In genomic region chr19:5838136-5838891, GRCm38 (mm10) we compare ENCODE assay signal across 12 mouse cellular contexts. TPM values are rescaled to one million over a fixed set of nuclear protein-coding genes. Genes with fewer than 3 reads are reported as not detected.
A peak's percentile ranks its signal among the peaks of the same experiment; 100 is the strongest.
DNase-seq lines count a peak whose midpoint lies in the region; ATAC-seq and TF ChIP-seq lines count a peak whose summit lies in the region.
"Had no signal": no experiment of that assay in that cellular context is flagged by ENCODE, and none has a peak within 500 bp of the region (broad histone marks: within the 10 kb centered on the region; RNA-seq: fewer than 3 reads in every experiment).

No protein-coding gene starts in this region.

- TF ChIP-seq CTCF in stomach, postnatal 0 days (IDR thresholded peaks at IDR 0.05; ENCODE audit: low read depth) = no peak

- no peak for ATAC-seq in heart, embryonic 15.5 days (replicated peaks; ENCODE audit: insufficient number of reproducible peaks, insufficient read depth, low FRiP score, low read depth)
- no peak for ATAC-seq in megakaryocyte, adult 5-6 weeks (ENCODE audit: poor library complexity, severe bottlenecking)
- no peak for ATAC-seq in stomach, postnatal 0 days (ENCODE audit: low FRiP score, low TSS enrichment)
- ATAC-seq in frontal cortex, adult (ENCODE audit: low TSS enrichment) = no peak

- WGBS in heart, embryonic 15.5 days = 79% methylated on average over 12 of the region's 12 CpGs
- 69% methylated on average over 12 of the region's 12 CpGs for WGBS in stomach, postnatal 0 days

- no peaks in the 10 kb centered on the region for H3K36me3 ChIP-seq in heart, embryonic 15.5 days
- H3K36me3 ChIP-seq in megakaryocyte, embryonic 14.5 days (replicated peaks; ENCODE audit: low read length) = peaks cover 95% of the 10 kb centered on the region
- H3K36me3 ChIP-seq in stomach, postnatal 0 days (ENCODE audit: control insufficient read depth, insufficient read depth, low read length) = no peaks in the 10 kb centered on the region
- H3K36me3 ChIP-seq: hindbrain, embryonic 13.5 days; midbrain, embryonic 12.5 days had no signal

- peaks cover 52% of the 10 kb centered on the region for H3K4me1 ChIP-seq in heart, embryonic 15.5 days (replicated peaks)
- peaks cover 92% of the 10 kb centered on the region for H3K4me1 ChIP-seq in megakaryocyte, embryonic 14.5 days
- no peaks in the 10 kb centered on the region for H3K4me1 ChIP-seq in stomach, postnatal 0 days (replicated peaks; ENCODE audit: control insufficient read depth, insufficient read depth)

- DNase-seq in heart, adult 8-10 months (ENCODE audit: low spot score) = no peak
- DNase-seq in adrenal gland, postnatal 10 days = peak; percentile 28
- peak; percentile 36 for DNase-seq in stomach, postnatal 0 days (ENCODE audit: low spot score)
- no peak for DNase-seq in cerebellum, adult 18-20 months
- DNase-seq: cerebellum, adult 8-10 months had no signal

- TF ChIP-seq EP300 in stomach, postnatal 0 days (optimal IDR thresholded peaks at IDR 0.05) = no peak

- no peaks in the 10 kb centered on the region for H3K27me3 ChIP-seq in heart, embryonic 15.5 days
- no peaks in the 10 kb centered on the region for H3K27me3 ChIP-seq in megakaryocyte, embryonic 14.5 days (replicated peaks)
- no peaks in the 10 kb centered on the region for H3K27me3 ChIP-seq in stomach, postnatal 0 days (ENCODE audit: control insufficient read depth, insufficient read depth, low read length)
- H3K27me3 ChIP-seq: hindbrain, embryonic 13.5 days; midbrain, embryonic 12.5 days had no signal

- no peak overlapping the region for H3K9ac ChIP-seq in heart, embryonic 15.5 days
- H3K9ac ChIP-seq in stomach, postnatal 0 days (ENCODE audit: low read length) = peak overlapping the region; percentile 19; the same call in 1 of the 2 replicates
- H3K9ac ChIP-seq: hindbrain, embryonic 13.5 days; midbrain, embryonic 12.5 days had no signal

- H3K4me3 ChIP-seq in heart, embryonic 15.5 days = no peak overlapping the region
- H3K4me3 ChIP-seq in megakaryocyte, embryonic 14.5 days (replicated peaks) = peak overlapping the region; percentile 83
- no peak overlapping the region for H3K4me3 ChIP-seq in stomach, postnatal 0 days (ENCODE audit: low read depth, low read length)
- H3K4me3 ChIP-seq: hindbrain, embryonic 13.5 days; midbrain, embryonic 12.5 days had no signal

- H3K4me2 ChIP-seq in heart, embryonic 15.5 days = no peak overlapping the region
- no peak overlapping the region for H3K4me2 ChIP-seq in stomach, postnatal 0 days (replicated peaks; ENCODE audit: low read depth)
- H3K4me2 ChIP-seq: hindbrain, embryonic 13.5 days; liver, embryonic 11.5 days; midbrain, embryonic 12.5 days had no signal

- H3K9me3 ChIP-seq in heart, embryonic 15.5 days (replicated peaks) = no peaks in the 10 kb centered on the region
- no peaks in the 10 kb centered on the region for H3K9me3 ChIP-seq in megakaryocyte, embryonic 14.5 days
- H3K9me3 ChIP-seq in stomach, postnatal 0 days (ENCODE audit: control insufficient read depth, low read length) = no peaks in the 10 kb centered on the region
- H3K9me3 ChIP-seq: hindbrain, embryonic 13.5 days; midbrain, embryonic 12.5 days had no signal

- H3K27ac ChIP-seq in heart, embryonic 15.5 days = peak overlapping the region; percentile 76; the same call in 1 of the 2 replicates
- 0 out of 2 replicates have a peak overlapping the region, but pooled peaks have one; percentile 14 for H3K27ac ChIP-seq in stomach, postnatal 0 days (replicated peaks)
- H3K27ac ChIP-seq: hindbrain, embryonic 13.5 days; midbrain, embryonic 12.5 days had no signal

RNA-seq across cellular contexts. Expression of gene Frmd8, which starts 36.8 kb away (rescaled TPM):
- 25.1 and 35.1 TPM in 2 replicates for polyA plus RNA-seq in heart, embryonic 15.5 days (2015; fragmentation: Nextera tagmentation; extraction: Ambion mirVana)
- total RNA-seq in heart, adult 8-10 months (2022) = 1 to 10 TPM; 7.1 to 8.1 (median 7.5) TPM
- polyA plus RNA-seq in megakaryocyte, embryonic 14.5 days (2012; ENCODE audit: insufficient read depth, low replicate concordance) = 28.5 and 57.6 TPM in 2 replicates
- 21.4 and 21.9 TPM in 2 replicates for total RNA-seq in megakaryocyte, adult 5-6 weeks (2015)
- total RNA-seq in megakaryocyte, adult 5-6 weeks (2017) = 19.3 and 23.3 TPM in 2 replicates
- 10 to 100 TPM; 29.0 to 34.8 TPM for total RNA-seq in adrenal gland, postnatal 10 days (2021)
- polyA plus RNA-seq in stomach, postnatal 0 days (2015; fragmentation: Nextera tagmentation; extraction: Ambion mirVana) = 13.8 and 18.8 TPM in 2 replicates

RNA-seq across cellular contexts. Expression of gene Slc25a45, which starts 39.3 kb away (rescaled TPM):
- polyA plus RNA-seq in heart, embryonic 15.5 days (2015; fragmentation: Nextera tagmentation; extraction: Ambion mirVana) = 3.2 and 4.2 TPM in 2 replicates
- total RNA-seq in heart, adult 8-10 months (2022) = 1 to 10 TPM; 2.4 to 3.8 (median 2.8) TPM
- polyA plus RNA-seq in megakaryocyte, embryonic 14.5 days (2012; ENCODE audit: insufficient read depth, low replicate concordance) = 3.6 and 6.9 TPM in 2 replicates
- 55.6 and 67.9 TPM in 2 replicates for total RNA-seq in megakaryocyte, adult 5-6 weeks (2015)
- total RNA-seq in megakaryocyte, adult 5-6 weeks (2017) = 69.1 and 73.5 TPM in 2 replicates
- total RNA-seq in adrenal gland, postnatal 10 days (2021) = 10 to 100 TPM; 13.4 to 14.2 TPM
- 2.9 and 3.2 TPM in 2 replicates for polyA plus RNA-seq in stomach, postnatal 0 days (2015; fragmentation: Nextera tagmentation; extraction: Ambion mirVana)

RNA-seq across cellular contexts. Expression of gene Tigd3, which starts 55.6 kb away (rescaled TPM):
- polyA plus RNA-seq in heart, embryonic 15.5 days (2015; fragmentation: Nextera tagmentation; extraction: Ambion mirVana) = 1.2 and 2.0 TPM in 2 replicates
- under 1 TPM; 0.23 to 0.50 (median 0.34) TPM for total RNA-seq in heart, adult 8-10 months (2022)
- polyA plus RNA-seq in megakaryocyte, embryonic 14.5 days (2012; ENCODE audit: insufficient read depth, low replicate concordance) = 0.57 and 1.3 TPM in 2 replicates
- total RNA-seq in megakaryocyte, adult 5-6 weeks (2015) = 0.54 and 0.59 TPM in 2 replicates
- 1.0 and 1.8 TPM in 2 replicates for total RNA-seq in megakaryocyte, adult 5-6 weeks (2017)
- total RNA-seq in adrenal gland, postnatal 10 days (2021) = 1 to 10 TPM; 1.6 to 1.9 TPM
- polyA plus RNA-seq in stomach, postnatal 0 days (2015; fragmentation: Nextera tagmentation; extraction: Ambion mirVana) = 0.77 and 1.0 TPM in 2 replicates

Comparison
In these comparisons a context has a peak if more than half of its experiments do, and no peak if none do; other contexts are left out.
1. DNase-seq: peak in adrenal gland, postnatal 10 days (single experiment) and stomach, postnatal 0 days (single experiment); none in heart, adult 8-10 months (single experiment) and cerebellum, adult 18-20 months (0 of 2).